Mouse (Mus musculus) limb, embryonic 15.5 days (tissue): ENCODE measurements around the gene Zfp945. TPM values are rescaled to one million over a fixed set of nuclear protein-coding genes. Genes with fewer than 3 reads are reported as not detected.
"Not testable (repeated sequence)": the region's sequence is repeated elsewhere in the genome, so short reads cannot be mapped to it uniquely, and the experiment has no call there.

ENCODE experiments used
- ATAC-seq: fragments of 200-750 bp; cut with Nextera tagmentation; 2 replicates; pipeline ENCODE4 v1.8.0; 2017; ENCODE audit warnings: low read depth, moderate TSS enrichment; ENCODE audit not compliant: insufficient number of reproducible peaks, low FRiP score, low TSS enrichment
- H3K27ac ChIP-seq: fragments of 300-500 bp; sonication (generic); 2 replicates; pipeline ENCODE4 v1.5.1; 2015; ENCODE audit warnings: moderate library complexity, mild to moderate bottlenecking, inconsistent platforms
- H3K27me3 ChIP-seq: fragments of 300-500 bp; sonication (generic); 2 replicates; pipeline ENCODE4 v1.6.1; 2015; ENCODE audit warnings: inconsistent platforms
- H3K36me3 ChIP-seq: fragments of 300-500 bp; sonication (generic); 2 replicates; pipeline ENCODE4 v1.6.1; 2015; ENCODE audit warnings: inconsistent platforms
- H3K4me1 ChIP-seq: fragments of 300-500 bp; sonication (generic); 2 replicates; pipeline ENCODE4 v1.6.1; 2015; ENCODE audit warnings: inconsistent platforms
- H3K4me2 ChIP-seq: fragments of 300-500 bp; sonication (generic); 2 replicates; pipeline ENCODE4 v1.6.1; 2015; ENCODE audit warnings: mild to moderate bottlenecking, inconsistent platforms
- H3K4me3 ChIP-seq: fragments of 300-500 bp; sonication (generic); 2 replicates; pipeline ENCODE4 v1.5.1; 2015; ENCODE audit warnings: mild to moderate bottlenecking, inconsistent platforms
- H3K9ac ChIP-seq: fragments of 300-500 bp; sonication (generic); 2 replicates; pipeline ENCODE4 v1.6.1; 2015; ENCODE audit warnings: inconsistent platforms
- H3K9me3 ChIP-seq: fragments of 300-500 bp; sonication (generic); 2 replicates; pipeline ENCODE4 v1.6.1; 2016; ENCODE audit warnings: inconsistent platforms
- WGBS: fragments of 180-500 bp; shearing (Covaris S2); methylation state at CpG from one replicate; pipeline ENCODE4 v1.1.7; 2015; 5-methylcytosine and 5-hydroxymethylcytosine counted together
- polyA plus RNA-seq: library from polyadenylated mRNA; unstranded; fragments of >200 nt; fragmentation: Nextera tagmentation; extraction: Ambion mirVana; gene quantifications from 2 replicates; pipeline ENCODE4 v1.2.1, GENCODE M21; 2015

Zfp945 gene
- 20.6 and 23.3 TPM in 2 replicates for polyA plus RNA-seq

DNA sequence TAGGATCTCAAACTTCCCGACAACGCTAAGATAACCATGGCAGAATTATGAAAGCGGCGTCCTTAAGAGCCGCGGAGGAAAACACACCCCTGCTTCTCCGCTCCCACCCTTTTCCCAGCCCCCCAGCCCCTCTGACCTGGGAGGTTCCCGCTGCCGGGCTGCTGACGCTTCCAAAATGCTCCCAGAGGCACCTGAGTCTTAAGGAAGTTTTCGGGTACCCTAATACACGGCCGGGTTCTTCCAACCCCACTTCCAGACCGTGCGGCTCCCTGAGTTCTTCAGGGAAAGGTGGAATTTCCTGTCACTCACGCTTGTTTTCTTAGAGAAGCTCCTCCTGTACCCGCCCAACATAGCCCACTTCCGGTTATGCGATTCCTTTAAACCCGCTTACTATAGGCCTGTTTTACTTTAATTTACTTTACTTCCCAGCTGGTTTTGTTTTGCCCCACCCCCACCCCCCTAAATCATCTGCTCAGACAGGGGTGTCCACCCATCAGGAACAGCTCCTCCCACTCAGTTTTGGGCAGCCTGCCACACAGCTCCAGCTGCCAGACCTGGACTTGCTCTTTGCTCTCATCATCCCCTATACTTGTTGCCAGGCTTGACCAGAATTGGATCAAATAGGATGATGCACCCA lies at the start of gene Zfp945:
Gene Zfp945, minus strand, starts transcription at position 290 of the 637 bp plus-strand sequence.
- Histone ChIP-seq H3K9me3 (no peaks in the 10 kb centered on the region), H3K4me3 (peak within 1 kb of the TSS; percentile 69)
- WGBS: 1% methylated on average over 20 of the region's 20 CpGs

GRCm38 (mm10) chr17:22888302-22888701 lies 21.4 kb upstream of the Zfp945 start:
- H3K9ac ChIP-seq: no peak overlapping the region
- no peaks in the 10 kb centered on the region for H3K27me3 ChIP-seq
- no peak overlapping the region for H3K4me3 ChIP-seq
- ATAC-seq: no peak
- 80% methylated on average over 3 of the region's 3 CpGs for WGBS
- no peak overlapping the region for H3K4me2 ChIP-seq
- H3K4me1 ChIP-seq: no peaks in the 10 kb centered on the region
- H3K36me3 ChIP-seq: no peaks in the 10 kb centered on the region
- no peak overlapping the region for H3K27ac ChIP-seq
- no peaks in the 10 kb centered on the region for H3K9me3 ChIP-seq

More for the DNA sequence above, at the start of gene Zfp945:
- Histone ChIP-seq H3K4me1 (peaks cover 8% of the 10 kb centered on the region), H3K36me3 (peaks cover 17% of the 10 kb centered on the region), H3K27ac (peak within 1 kb of the TSS; percentile 94), H3K27me3 (no peaks in the 10 kb centered on the region), H3K4me2 (peak within 1 kb of the TSS; percentile 49), H3K9ac (peak within 1 kb of the TSS; percentile 60)
- peak; percentile 93 for ATAC-seq

DNA sequence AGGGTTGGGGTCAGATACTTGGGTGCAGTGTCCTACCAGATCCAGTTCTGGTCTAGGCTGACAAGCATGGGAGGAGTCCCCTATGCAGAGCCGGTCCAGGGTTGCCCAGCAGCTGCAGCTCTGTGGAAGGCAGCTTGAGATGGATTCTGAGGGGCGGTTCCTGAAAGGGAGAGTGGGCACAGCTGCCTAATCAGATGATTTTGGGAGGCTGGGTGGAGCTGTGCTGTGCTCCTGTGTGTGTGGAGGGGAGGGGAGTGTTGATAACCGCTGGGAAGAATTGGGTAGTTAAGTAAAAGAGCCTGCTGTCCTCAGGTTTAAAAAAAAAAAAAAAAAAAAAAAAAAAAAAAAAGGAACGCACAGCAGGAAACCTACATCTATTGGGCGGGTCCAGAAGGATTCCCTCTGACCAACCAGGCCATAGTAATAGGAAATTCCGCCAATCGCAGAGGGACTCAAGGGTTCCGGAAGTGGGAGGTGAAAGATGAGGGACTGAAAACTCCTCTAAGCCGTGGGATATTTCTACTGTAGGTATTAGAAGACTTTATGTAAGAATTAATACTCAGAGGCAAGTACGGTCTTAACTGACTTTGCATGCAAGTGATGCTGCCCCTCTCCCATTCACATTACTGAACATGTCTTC lies 17.2 kb upstream of the Zfp945 start:
- 59% methylated on average over 10 of the region's 10 CpGs for WGBS
- no peaks in the 10 kb centered on the region for H3K4me1 ChIP-seq
- ATAC-seq: no peak
- no peaks in the 10 kb centered on the region for H3K9me3 ChIP-seq
- H3K4me2 ChIP-seq: no peak overlapping the region
- H3K27me3 ChIP-seq: no peaks in the 10 kb centered on the region
- no peak overlapping the region for H3K9ac ChIP-seq
- no peak overlapping the region for H3K4me3 ChIP-seq
- H3K36me3 ChIP-seq: no peaks in the 10 kb centered on the region
- no peak overlapping the region for H3K27ac ChIP-seq

GRCm38 (mm10) chr17:22877427-22878307 lies 10.7 kb upstream of the Zfp945 start:
- H3K27ac ChIP-seq: no peak overlapping the region
- no peak overlapping the region for H3K4me2 ChIP-seq
- H3K4me3 ChIP-seq: no peak overlapping the region
- no peaks in the 10 kb centered on the region for H3K4me1 ChIP-seq
- no peaks in the 10 kb centered on the region for H3K36me3 ChIP-seq
- WGBS: 92% methylated on average over 10 of the region's 11 CpGs
- no peak for ATAC-seq
- H3K9ac ChIP-seq: no peak overlapping the region
- H3K9me3 ChIP-seq: 0 out of 2 replicates have a peak, but pooled peaks cover 4% of the 10 kb centered on the region
- no peaks in the 10 kb centered on the region for H3K27me3 ChIP-seq

GRCm38 (mm10) chr17:22876316-22876715 lies 9.4 kb upstream of the Zfp945 start:
- Histone ChIP-seq H3K36me3 (no peaks in the 10 kb centered on the region), H3K4me3 (no peak overlapping the region), H3K4me2 (no peak overlapping the region), H3K27ac (no peak overlapping the region), H3K9me3 (0 out of 2 replicates have a peak, but pooled peaks cover 4% of the 10 kb centered on the region), H3K27me3 (no peaks in the 10 kb centered on the region), H3K9ac (no peak overlapping the region), H3K4me1 (no peaks in the 10 kb centered on the region)
- ATAC-seq: no peak
- 84% methylated on average over 20 of the region's 20 CpGs for WGBS

GRCm38 (mm10) chr17:22875549-22875948 lies 8.6 kb upstream of the Zfp945 start:
- not testable (repeated sequence) for H3K27me3 ChIP-seq, H3K36me3 ChIP-seq, ATAC-seq, H3K27ac ChIP-seq, H3K9ac ChIP-seq, H3K4me3 ChIP-seq, H3K9me3 ChIP-seq, H3K4me2 ChIP-seq, H3K4me1 ChIP-seq
- WGBS: 87% methylated on average over 4 of the region's 4 CpGs

DNA sequence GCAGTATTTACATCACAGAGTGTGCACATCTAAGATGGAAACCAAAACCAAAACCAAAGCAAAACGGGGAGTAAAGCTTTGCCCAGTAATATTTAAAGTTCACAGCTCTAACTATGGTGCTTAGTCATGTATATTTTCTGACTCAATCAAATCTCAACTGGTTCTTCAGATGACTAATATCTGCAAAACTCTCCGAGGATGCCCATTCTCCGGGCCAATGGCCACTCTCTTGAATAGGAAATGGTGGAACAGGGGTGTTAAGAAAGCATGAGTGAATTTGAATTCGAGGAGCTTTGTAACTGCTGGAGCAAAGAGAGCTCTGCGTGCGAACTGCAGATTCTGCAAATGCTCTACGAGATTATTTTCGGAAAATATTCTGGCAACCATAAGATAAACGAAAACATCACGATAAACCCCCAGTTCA lies 501 bp downstream of the Zfp945 start:
- WGBS: 1% methylated on average over 10 of the region's 10 CpGs
- Histone ChIP-seq H3K9ac (peak overlapping the region; percentile 60), H3K27me3 (no peaks in the 10 kb centered on the region), H3K4me2 (peak overlapping the region; percentile 49), H3K4me3 (peak overlapping the region; percentile 69), H3K4me1 (peaks cover 8% of the 10 kb centered on the region), H3K36me3 (peaks cover 17% of the 10 kb centered on the region), H3K9me3 (no peaks in the 10 kb centered on the region), H3K27ac (peak overlapping the region; percentile 94)
- ATAC-seq: no peak

- 39% methylated on average over 4 of the region's 4 CpGs for WGBS
- Histone ChIP-seq H3K4me1 (no peaks in the 10 kb centered on the region), H3K4me3 (no peak overlapping the region), H3K4me2 (no peak overlapping the region), H3K9ac (no peak overlapping the region), H3K9me3 (no peaks in the 10 kb centered on the region), H3K27ac (no peak overlapping the region), H3K27me3 (no peaks in the 10 kb centered on the region), H3K36me3 (no peaks in the 10 kb centered on the region)
- no peak for ATAC-seq
These were observed 45.8 kb downstream of the Zfp945 start for GRCm38 (mm10) chr17:22821166-22821565.

- Histone ChIP-seq H3K4me2 (peak overlapping the region; percentile 41), H3K27ac (no peak overlapping the region), H3K4me1 (no peaks in the 10 kb centered on the region), H3K4me3 (peak overlapping the region; percentile 67), H3K27me3 (no peaks in the 10 kb centered on the region), H3K36me3 (peaks cover 7% of the 10 kb centered on the region; the same call in 1 of the 2 replicates), H3K9ac (no peak overlapping the region), H3K9me3 (no peaks in the 10 kb centered on the region)
- 83% methylated on average over 3 of the region's 3 CpGs for WGBS
- no peak for ATAC-seq
These were observed 48.7 kb downstream of the Zfp945 start for GRCm38 (mm10) chr17:22818199-22818595.

GRCm38 (mm10) chr17:22817471-22818198 lies 49.3 kb downstream of the Zfp945 start:
- 2% methylated on average over 28 of the region's 28 CpGs for WGBS
- Histone ChIP-seq H3K4me1 (no peaks in the 10 kb centered on the region), H3K9ac (peak overlapping the region; percentile 61), H3K36me3 (peaks cover 7% of the 10 kb centered on the region; the same call in 1 of the 2 replicates), H3K4me2 (peak overlapping the region; percentile 41), H3K27ac (peak overlapping the region; percentile 83), H3K9me3 (no peaks in the 10 kb centered on the region), H3K4me3 (peak overlapping the region; percentile 67), H3K27me3 (no peaks in the 10 kb centered on the region)
- ATAC-seq: peak; percentile 74

GRCm38 (mm10) chr17:22799707-22800106 lies 67.2 kb downstream of the Zfp945 start:
- 71% methylated on average over 2 of the region's 2 CpGs for WGBS
- no peak for ATAC-seq
- H3K4me3 ChIP-seq: no peak overlapping the region

More at GRCm38 (mm10) chr17:22799707-22800106, 67.2 kb downstream of the Zfp945 start:
- Histone ChIP-seq H3K9ac (no peak overlapping the region), H3K27ac (no peak overlapping the region), H3K9me3 (no peaks in the 10 kb centered on the region), H3K4me1 (no peaks in the 10 kb centered on the region), H3K4me2 (no peak overlapping the region), H3K27me3 (no peaks in the 10 kb centered on the region), H3K36me3 (no peaks in the 10 kb centered on the region)
